ENCODE assay signal across 17 mouse cellular contexts in the genomic region with DNA sequence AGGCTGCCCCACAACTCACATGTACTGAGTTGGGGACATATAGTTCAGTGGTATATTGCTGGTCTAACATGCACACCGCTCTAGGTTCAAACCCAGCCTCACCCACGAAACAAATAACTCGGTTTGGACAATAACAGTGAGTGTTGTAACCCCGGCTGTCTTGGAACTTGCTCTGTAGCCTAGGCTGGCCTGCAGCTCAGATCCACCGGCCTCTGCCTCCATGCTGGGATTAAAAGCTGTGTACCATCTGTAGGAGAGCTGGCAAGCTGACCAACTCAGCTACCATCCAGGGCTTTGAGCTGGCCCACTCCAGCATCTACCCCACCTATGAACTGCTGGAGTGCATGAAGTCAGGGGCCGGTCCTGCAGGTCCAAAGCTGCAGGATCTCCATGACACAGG.
"Had no signal": no experiment of that assay in that cellular context is flagged by ENCODE, and none has a peak within 500 bp of the region (broad histone marks: within the 10 kb centered on the region; RNA-seq: fewer than 3 reads in every experiment).

No protein-coding gene starts in this region.

- H3K9ac ChIP-seq: limb, embryonic 13.5 days; liver, embryonic 12.5 days; liver, embryonic 15.5 days; lung, embryonic 15.5 days; neural tube, embryonic 13.5 days had no signal

- H3K27me3 ChIP-seq: limb, embryonic 13.5 days; liver, embryonic 15.5 days; lung, embryonic 15.5 days; neural tube, embryonic 13.5 days had no signal

- DNase-seq: kidney, postnatal 4 days; left cerebral cortex, postnatal 4 days; liver; lung, adult 18-20 months; lung, postnatal 10 days; lung, postnatal 36 days; midbrain, embryonic 14.5 days; thymus, postnatal 4 days had no signal

- H3K9me3 ChIP-seq: limb, embryonic 13.5 days; liver, embryonic 12.5 days; liver, embryonic 15.5 days; lung, embryonic 15.5 days; megakaryocyte, embryonic 14.5 days; neural tube, embryonic 13.5 days had no signal

- H3K4me2 ChIP-seq: limb, embryonic 13.5 days; liver, embryonic 12.5 days; liver, embryonic 15.5 days; lung, embryonic 15.5 days; midbrain, embryonic 11.5 days; neural tube, embryonic 13.5 days had no signal

- ATAC-seq: intestine, postnatal 0 days; liver, embryonic 12.5 days had no signal

- H3K36me3 ChIP-seq: limb, embryonic 13.5 days; liver, embryonic 12.5 days; liver, embryonic 15.5 days; lung, embryonic 15.5 days; neural tube, embryonic 13.5 days had no signal

- H3K27ac ChIP-seq: kidney, postnatal 0 days; limb, embryonic 13.5 days; liver, embryonic 12.5 days; liver, embryonic 15.5 days; lung, embryonic 15.5 days; neural tube, embryonic 13.5 days had no signal

- H3K4me3 ChIP-seq: limb, embryonic 13.5 days; liver, embryonic 12.5 days; liver, embryonic 15.5 days; lung, embryonic 15.5 days; megakaryocyte, embryonic 14.5 days; neural tube, embryonic 13.5 days had no signal
